Mouse (Mus musculus) A20 (cell line): Measurements from ENCODE around the gene Tmem145.

Experiments
- DNase-seq: peaks from one replicate; pipeline ENCODE4 v3.0.0-alpha.2; 2011; ENCODE audit warnings: low read depth, low spot score

Gene Tmem145

GRCm38 (mm10) chr7:25292107-25292506 lies 13.8 kb upstream of the Tmem145 start:
- no peak for DNase-seq

GRCm38 (mm10) chr7:25293191-25293739 lies 12.6 kb upstream of the Tmem145 start:
- DNase-seq, result no peak

DNA sequence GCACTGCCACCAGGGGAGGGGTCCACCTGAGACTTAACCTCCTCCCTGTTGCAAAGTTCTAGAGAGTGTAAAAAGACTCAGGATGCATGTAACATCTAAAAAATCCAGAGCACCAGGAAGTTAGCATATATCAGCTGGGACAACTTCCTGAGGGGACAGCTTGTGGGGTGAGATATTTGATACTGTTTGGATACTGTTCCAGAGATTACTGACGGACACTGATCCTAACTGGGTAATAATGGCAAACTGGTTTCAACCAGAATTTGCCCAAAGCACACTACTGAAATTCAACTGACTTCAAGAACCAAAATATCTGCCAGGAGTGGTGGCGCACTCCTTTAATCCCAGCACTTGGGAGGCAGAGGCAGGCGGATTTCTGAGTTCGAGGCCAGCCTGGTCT lies 11.4 kb upstream of the Tmem145 start:
- DNase-seq, result no peak

DNA sequence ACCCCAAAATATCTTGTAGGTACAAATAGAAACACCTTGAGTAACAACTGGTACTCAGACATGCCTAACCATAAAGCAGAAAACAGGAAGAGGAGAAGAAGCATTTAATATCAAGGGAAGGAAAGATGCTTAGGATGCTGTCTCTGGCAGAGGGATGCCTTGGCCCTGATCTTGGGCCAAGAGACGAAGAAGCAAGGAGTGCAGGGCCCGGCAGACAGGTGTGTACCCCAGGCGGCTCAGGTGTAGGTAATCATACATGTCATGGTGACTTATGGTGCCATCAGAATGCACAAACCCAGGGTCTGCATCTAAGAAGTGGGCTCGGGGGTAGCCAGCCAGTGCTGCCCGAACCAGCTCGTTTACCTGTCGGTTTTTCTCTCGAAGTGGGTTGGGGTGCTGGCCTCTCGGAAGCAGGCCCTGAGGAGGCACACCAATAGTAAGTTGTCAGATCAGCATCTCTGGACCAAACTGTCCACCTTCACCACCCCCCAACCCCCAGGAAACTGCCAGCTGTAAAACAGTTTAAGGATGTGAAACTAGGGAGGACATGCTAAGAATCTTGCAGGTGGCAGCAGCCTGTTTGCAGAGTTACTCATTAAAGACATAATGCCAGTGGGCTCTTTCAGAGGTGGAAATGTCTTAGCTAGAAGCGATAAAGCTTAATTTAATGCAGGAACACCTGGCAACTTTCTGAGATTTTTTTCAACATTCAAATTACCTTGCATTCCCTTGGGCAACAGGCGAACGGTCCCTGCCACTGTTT lies 10.8 kb upstream of the Tmem145 start:
- peak; percentile 92 for DNase-seq

DNA sequence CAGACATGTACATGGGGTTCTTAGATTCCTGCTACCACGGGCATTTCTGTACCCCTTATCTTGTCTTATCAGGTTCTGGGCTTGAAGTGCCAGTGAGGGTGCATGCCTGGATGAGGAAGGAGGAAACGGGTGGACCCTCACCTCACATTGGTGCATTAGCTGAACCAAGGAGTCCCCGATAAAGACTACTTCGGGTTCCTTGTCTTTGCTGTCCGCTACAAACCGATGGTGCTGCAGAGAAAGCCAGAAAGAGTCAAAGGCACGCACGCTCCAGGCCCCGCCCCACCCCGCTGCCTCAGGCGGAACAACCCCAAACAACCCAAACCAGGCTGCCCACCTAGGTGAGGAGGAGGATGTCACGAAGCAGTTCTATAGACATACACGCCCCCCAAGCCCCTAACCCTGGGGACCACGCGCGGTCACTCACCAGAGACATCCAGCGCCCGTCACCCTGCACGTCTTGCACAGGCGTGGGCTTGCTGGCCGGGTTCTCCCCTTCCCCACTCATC lies 8.9 kb upstream of the Tmem145 start:
- peak; percentile 84 for DNase-seq

GRCm38 (mm10) chr7:25297454-25298325 lies 8.2 kb upstream of the Tmem145 start, which contains the start of gene Pafah1b3:
Gene Pafah1b3, minus strand, starts transcription at chr7:25297986.
- DNase-seq, result peak; percentile 96

- DNase-seq, result peak; percentile 51
These were observed 4.8 kb upstream of the Tmem145 start, which contains the start of gene Prr19 for GRCm38 (mm10) chr7:25301063-25301462. Gene Prr19, plus strand, starts transcription at chr7:25301411.

- DNase-seq, result no peak
These were observed 2.8 kb upstream of the Tmem145 start for GRCm38 (mm10) chr7:25303003-25303684.

GRCm38 (mm10) chr7:25303685-25304006 lies 2.3 kb upstream of the Tmem145 start:
- DNase-seq, result no peak

DNA sequence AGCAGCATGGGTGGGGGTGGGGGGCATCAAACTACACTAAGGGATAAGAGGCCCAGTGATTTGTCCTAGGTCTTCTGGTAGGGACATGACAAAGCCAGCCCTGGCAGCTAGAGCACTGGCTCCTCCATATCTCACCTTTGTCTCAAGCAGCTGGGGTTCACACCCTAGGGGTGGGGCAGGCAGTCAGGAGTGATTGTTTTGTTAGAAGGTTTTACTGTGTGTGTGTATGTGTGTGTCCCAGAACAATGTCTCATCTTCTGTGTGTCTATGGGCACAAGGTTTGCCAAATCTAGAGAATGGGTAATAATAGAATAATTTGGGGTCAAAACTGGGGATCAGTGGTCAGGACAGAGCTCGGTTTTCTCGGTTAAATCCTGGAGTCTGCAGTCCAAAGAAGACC lies 425 bp upstream of the Tmem145 start:
- DNase-seq, result no peak

DNA sequence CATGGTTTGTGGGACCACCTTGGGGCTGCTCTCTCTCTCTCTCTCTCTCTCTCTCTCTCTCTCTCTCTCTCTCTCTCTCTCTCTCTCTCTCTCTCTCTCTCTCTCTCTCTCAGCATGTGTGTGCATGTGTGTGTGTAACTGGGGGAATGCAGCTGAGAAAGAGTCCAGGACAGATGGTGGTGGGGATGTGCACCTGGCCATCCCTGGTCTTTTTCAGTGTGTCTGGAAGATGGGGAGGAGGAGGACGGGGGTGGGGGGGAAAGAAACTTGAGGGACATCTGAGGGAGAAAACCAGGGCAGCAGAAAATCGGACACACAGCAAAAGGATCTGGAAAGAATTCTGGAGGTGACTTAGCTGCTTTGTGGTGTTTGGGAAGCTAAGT lies 699 bp downstream of the Tmem145 start:
- DNase-seq, result no peak

DNA sequence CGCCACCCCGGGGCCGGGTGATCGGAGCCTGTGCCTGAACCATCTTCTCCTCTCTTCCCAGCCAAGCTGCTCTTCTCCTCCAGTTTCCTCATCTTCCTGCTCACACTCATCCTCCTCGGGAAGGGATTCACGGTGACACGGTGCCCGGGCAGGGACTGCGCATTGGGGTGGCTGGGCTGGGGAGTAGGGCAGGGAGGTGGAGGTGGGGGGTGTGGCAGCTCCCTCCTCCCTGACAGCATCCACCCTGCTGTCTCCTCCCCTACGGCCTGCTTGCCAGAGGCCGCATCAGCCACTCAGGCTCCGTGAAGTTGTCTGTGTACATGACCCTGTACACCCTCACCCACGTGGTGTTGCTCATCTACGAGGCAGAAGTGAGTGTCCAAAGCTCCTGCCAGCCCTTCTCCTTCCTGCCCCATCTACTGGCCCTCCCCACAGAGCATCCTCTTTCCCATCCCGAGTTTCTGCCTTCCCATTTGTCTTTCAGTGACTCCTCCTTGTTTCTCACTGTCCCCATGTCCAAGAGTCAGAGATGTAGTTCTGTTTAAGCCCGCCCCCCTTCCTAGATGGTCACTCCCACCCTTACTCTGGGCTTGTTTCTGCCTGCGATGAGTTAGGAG lies 2.9 kb downstream of the Tmem145 start:
- no peak for DNase-seq

DNA sequence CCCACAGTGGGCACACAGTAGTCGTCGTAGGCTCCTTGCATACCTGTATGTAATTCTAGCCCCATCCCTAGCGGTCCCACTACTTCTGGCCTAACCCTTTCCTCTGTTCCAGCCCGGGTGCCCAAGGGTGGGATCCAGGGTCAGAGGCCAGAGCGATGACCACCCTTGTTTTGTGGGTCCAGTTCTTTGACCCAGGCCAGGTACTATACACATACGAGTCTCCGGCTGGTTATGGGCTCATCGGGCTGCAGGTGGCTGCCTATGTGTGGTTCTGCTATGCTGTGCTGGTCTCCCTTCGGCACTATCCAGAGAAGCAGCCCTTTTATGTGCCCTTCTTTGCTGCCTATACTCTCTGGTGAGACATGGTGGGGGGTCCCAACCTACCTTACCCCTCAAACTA lies 3.5 kb downstream of the Tmem145 start:
- DNase-seq, result no peak

GRCm38 (mm10) chr7:25311193-25311592 lies 5.3 kb downstream of the Tmem145 start:
- DNase-seq, result no peak

DNA sequence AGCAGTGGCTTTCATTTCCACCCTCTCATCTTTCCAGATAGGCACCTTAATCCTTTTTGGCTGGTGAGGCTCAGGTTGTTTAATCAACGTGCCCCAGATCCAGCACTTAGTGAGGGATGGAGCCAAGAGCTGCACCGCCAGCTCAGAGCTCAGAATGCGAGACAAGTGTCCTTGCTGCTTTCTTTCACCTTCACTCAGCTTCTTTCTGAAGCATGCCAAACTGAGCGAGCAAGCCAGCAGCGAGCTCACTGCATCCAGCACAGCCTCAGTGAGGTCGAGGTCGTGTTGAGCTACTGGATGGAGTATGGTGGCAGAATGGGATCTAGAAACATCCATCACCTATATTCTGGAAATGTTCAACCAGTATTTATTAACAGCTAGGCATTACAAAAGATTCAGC lies 7.4 kb downstream of the Tmem145 start:
- DNase-seq, result no peak

DNA sequence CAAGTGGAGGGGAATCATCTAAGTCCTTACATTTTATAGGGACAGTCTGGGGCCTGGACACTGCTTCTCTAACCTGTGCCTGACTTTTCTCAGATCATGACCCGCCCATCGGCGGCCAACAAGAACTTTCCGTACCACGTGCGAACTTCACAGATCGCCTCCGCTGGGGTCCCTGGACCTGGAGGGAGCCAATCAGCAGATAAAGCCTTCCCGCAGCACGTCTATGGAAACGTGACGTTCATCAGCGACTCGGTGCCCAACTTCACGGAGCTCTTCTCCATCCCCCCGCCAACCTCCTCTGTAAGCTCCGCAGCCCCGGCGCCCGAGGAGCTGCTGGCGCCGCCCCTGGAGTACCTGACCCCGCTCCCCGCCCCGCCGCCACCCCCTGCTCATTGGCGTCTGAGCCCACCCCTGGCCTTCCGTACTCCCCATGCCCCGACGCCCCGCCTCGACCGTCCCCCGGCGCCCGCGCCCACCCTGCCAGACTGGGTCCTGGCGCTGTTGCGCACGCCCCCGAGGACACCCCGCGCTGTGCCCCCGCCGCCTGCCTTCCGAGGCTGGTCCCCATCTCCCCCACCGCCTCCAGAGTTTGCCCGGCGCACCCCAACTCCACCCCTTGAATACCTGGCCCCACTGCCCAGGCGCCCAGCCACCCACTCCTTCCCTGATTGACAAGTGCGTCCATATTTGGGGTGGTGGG lies 8.8 kb downstream of the Tmem145 start:
- no peak for DNase-seq

- DNase-seq, result no peak
These were observed 9.6 kb downstream of the Tmem145 start for GRCm38 (mm10) chr7:25315306-25316041.

DNA sequence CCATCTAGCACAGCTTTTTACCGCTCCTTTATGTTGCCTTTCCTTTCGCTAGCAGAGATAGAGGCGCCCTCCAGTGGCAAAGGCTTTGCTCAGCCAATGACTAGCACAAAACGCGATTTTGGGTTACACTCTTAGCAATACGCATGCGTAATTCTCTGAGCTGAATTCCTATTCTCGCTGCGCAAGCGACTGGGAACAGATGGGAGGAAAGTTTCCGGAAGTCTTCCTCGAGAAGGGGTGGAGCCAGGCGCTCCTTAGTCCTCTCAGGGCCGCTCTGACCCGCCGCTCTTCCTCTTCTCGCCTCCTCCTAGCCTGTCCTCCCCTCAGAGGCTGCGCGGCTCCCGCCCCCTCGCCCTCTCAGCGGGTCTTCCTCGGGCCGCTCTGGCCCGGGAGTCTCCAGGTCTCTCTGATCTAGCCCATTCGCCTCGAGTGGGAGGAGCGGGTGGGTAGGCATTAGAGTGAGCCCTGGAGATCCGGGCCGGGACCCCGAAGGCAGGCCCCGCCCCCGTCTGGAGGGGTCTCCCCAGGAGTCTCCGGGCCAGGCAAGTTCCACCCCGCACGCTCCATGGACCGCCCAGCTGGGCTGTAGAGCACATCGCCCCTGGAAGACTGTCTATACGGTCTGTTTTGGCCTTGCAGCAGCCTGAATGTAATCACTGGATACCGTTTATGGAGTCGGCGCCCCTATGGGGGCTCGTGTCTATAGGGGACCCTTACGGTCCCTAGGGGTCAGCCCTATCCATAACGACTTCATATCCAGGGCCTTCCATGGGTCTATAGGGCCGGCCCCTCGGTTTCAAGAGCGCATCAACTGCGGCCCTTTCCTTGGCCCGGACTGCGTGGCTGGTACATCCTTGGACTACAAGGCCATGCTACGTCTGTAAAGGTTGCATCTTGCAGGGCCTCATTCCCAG lies 10.9 kb downstream of the Tmem145 start, which contains the start of gene Megf8:
Gene Megf8 (plus strand): TSS at position 633 of the 914 bp plus-strand sequence.
- DNase-seq, result peak; percentile 91
